Mouse (Mus musculus): Measurements from ENCODE around the gene Trmt2a.

- no peak for TF ChIP-seq POLR2A (IDR thresholded peaks at IDR 0.05; ENCODE audit: low read depth, low read length)
- no peak for TF ChIP-seq CTCF (IDR thresholded peaks at IDR 0.05; ENCODE audit: extremely low read depth, insufficient read length, insufficient replicate concordance, low read depth, low read length)
Observed at GRCm38 (mm10) chr16:18236676-18237501, 11.6 kb upstream of the Trmt2a start.

Measured in small intestine, adult 2 months (tissue).